Mouse (Mus musculus) right cerebral cortex, postnatal 25 days (tissue): ENCODE data around the gene Tuba3b.

ENCODE experiments used
- DNase-seq: peaks from one replicate; pipeline ENCODE4 v3.0.0; 2022

The Tuba3b gene

DNA sequence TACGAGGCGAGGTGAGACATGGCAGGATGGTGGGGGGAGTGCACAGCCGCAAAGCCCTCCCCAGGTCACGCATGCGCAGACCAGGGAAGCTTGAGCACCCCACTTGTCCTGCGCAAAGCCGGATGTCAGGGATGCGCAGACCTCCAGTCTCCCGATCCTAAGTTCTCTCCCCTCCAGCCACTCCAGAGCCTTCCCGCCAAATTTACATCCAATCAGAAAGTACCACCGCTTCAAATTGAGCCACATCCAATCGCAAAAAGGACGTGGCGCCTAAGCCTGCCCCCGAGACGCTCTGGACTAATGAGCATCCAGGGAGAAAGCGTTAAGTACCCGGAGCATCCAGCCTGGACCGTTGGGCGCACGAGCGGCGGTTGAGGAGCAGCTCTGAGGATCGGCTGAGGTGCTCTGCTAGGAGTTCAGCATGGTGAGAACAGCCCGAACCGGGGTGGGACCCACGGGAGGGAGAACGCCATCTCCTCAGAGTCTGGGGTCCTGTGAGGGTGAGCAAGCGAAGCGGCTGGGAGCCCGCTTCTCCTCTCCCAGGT is at the start of gene Tuba3b:
Gene Tuba3b, plus strand, starts transcription at position 92 of the 545 bp plus-strand sequence.
- no peak for DNase-seq

DNA sequence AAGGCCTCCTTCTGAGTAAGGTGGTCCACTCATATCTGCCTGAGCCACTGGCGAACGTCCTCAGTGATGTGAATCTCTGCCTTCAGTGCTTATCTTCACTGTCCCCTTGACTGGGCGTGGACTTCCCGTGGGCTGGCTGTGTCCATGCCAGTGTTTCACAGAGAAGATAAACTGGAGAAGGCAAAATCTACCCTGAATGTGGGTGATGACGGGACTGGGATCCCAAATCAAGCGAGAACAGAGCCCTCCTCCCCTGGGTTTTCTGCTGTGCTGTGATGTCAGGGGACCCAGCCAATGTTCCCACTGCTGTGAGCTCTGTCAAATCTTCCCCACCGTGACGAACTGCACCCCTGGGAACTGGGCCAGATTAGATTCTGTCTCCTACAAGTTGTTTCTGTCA is 48.3 kb upstream of the Tuba3b start:
- no peak for DNase-seq

DNA sequence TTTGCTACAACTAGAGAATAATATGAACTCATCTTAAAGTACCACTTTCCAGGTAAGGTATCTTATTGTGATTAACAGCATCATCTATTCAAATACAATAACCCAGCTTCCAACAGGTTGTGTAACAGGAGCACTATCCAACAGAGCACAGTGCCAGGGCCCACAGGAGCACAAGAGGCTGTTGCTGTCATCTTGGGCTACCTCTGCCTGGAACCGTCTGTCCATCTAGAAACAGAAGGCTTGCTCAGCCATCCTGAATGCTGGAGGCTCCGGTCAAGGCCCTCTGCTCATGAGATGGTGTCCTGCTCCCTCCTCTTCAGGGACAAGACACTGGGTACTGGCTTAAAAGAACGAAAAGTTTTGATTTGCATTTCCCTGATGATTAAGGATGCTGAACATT is 47.7 kb upstream of the Tuba3b start:
- DNase-seq, result no peak

DNA sequence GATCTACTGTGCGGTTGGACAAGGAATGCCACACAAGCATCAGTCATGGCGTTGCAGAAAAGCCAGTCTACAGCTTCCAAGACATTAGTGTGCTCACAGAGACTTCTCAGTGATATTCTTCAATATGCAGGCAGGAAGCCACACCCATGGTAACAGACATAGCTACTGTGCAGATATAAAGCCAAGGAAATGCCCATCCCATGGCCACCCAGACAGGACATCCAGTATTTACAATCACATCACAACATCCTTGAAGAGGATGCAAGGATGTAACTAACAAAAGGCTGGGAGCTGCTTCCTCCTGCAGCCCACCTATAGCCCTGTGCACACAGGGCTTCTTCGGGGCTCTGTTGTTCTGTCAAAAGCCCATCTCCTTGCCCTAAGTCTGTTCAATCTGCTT is 46.9 kb upstream of the Tuba3b start:
- no peak for DNase-seq

DNA sequence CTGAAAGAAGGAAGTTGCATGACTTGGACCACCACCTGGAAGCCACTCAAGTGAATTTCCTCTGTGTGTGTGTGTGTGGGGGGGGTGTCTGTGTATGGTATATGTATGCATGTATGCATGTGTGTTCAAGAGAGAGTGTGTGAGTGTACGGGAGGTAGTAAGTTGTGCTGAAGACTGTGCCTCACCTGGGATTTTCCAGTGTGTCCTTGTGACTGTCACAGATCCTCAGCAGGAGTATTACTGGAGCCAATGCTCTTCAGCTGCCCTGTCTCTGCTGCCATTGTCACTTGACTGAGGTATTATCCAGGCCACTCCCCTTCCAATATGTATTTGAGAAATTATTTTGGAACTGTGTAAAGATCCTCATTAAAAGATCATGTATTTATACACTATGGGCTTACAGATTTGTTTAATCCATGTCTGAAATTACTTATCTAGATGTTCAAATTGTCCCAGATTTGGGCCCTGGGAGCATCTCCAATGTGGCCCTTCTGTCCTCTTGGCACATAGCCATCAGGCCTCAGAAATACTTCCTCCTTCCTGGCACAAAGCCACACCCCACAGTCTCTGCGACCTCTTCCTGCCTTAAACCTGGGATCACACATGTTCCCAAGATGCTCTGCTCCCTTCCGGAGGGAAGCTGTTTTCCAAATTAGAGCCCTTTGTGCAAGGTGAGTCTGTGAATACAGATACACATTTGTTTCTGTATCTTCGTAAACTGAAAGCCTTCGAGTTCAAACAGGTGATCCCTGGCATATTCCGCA is 42.1 kb upstream of the Tuba3b start:
- no peak for DNase-seq

DNA sequence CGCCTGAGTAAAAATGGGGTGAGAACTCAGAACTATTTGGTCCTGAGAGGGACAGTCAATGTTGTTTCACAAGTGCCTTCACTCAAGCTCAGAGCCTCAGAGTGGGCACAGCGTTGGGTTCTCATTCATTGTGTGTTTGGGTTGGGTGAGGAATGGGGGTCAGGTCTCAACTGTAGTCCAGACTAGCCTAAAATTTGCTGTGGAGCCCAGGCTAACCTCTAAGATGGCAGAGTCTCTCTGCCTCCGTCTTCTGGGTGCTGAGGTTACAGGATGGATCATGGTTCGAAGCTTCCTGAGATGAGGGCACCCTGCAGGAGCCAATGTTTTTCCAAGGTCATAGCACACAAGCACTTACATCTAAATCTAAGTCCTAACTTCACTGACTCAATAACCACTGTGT is 38.8 kb upstream of the Tuba3b start:
- no peak for DNase-seq

DNA sequence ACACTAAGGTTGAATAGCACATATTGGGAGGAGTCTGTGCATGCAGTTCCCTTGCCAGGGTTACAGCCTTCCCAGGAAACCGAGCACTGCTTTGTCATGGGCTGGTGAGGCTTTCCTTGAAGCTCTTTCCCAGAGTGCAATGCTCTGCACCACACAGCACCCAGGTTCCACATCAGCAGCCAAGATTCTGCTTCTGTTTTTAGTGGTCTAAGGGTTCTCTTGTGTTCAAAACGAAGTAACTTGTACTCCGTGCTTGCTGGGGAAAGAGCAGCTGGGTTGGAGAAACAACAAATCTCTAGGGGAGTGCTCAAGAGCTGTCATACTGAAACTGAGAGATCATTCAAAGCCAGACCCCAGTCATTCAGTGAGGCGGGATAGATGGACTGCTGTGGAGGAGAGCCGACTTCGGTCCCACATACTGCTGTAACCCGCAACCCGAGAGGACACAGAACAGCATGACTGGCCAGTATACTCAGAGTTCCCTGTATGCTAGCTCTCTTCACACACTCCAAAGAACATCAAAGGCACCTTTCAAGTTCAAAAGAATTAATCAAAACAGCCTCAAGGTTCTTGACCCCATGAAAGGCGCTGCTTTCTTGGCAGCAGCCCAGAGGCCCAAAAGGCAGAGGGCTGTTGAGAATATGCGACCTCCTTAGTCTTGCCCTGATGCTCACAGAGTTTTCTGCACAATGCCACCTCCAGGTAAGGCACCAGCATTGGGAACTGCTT is 36.9 kb upstream of the Tuba3b start:
- DNase-seq, result no peak

DNA sequence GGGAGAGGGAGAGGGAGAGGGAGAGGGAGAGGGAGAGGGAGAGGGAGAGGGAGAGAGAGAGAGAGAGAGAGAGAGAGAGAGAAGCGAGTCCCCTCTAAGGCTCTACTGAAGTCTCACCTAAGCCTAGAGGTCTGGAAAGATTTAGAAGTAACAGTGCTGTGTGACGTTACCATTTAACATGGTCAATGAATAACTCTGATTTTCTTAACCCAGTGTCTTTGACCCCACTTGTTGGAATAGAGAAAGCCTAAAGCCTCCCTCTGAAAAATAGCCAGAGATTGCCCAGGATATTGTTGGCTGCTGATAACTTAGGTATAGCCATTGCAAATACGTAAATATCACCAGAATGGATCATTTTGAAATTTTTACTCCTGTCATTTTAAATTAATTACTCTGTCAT is 35.8 kb upstream of the Tuba3b start:
- no peak for DNase-seq

DNA sequence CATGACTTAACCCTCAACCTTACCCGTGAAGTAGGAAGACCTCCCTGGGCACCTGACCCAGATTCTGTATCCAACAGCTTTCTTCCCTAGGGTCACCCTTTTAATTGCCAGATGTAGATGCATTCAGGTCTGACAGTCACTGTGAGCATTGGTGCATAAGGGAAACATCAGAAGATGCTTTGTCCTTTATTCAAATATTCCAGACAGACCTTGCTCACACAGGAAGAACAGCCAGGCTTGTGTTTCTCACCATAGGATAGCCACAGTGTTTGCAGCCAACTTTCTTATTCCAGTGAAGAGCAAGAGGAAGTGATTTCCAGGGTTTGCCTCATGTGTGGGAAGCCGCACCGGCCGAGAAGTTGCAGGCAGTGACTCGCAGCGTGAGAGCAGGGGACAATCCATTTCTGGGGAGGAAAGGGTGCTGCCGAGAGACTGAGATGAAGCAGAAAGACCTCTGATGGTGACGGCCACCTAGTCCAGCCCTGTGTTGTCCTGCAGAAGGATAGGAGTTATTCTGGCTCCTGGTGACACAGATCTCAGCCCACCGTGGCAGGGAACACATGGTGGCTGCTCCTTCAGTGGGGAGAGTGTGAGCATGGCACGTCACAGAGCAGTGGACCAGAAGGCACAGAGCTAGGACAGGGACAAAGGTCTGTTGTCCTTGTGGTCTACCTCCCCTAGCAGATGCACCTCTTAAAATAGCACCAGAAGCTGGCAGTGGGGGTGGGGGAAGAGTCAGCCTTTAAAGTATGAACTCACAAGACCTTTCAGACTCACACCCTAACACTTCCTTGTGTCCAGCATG is 34.0 kb upstream of the Tuba3b start:
- no peak for DNase-seq

DNA sequence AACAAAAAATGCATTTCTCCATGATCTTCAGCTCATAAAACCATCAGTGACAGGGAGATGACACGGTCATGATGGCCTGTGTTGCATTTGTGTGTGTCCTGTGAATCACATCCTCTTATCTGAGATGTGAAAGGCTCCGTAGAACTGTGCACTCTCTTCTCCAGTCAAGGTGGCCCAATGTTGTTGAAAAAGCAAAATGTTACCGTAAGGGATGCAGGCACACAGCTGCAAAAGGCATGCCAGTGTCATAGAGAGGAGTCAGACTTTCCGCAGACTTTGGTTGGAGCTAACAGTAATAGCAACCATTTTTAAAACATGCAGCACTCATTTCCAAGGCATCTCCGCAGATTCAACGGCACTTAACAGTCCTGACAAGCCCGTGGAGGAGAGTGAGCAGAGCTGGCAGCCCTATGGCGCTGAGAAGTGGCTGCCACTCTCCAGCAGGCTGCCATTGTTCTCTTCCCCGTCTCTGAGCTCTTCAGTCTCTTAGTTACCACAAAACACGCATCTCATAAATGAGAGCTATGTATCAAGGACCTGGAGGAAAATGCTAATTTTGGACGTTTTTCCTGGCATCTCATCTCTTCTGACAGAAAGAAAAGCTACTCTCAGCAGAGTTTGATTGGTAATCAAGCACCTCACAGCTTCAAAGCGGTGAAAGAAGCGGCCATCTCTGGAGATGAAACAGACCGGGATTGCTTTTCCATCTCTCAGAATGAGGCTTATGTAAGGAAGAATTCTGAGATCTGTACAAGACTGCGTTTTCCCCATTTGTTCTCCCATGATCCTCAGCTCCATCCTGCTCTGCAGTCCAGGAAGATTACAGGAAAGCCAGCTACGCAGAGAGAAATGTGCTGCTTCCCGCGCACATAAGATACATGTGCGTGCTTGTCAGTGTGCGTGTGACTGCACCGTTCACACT is 30.2 kb upstream of the Tuba3b start:
- DNase-seq, result no peak

DNA sequence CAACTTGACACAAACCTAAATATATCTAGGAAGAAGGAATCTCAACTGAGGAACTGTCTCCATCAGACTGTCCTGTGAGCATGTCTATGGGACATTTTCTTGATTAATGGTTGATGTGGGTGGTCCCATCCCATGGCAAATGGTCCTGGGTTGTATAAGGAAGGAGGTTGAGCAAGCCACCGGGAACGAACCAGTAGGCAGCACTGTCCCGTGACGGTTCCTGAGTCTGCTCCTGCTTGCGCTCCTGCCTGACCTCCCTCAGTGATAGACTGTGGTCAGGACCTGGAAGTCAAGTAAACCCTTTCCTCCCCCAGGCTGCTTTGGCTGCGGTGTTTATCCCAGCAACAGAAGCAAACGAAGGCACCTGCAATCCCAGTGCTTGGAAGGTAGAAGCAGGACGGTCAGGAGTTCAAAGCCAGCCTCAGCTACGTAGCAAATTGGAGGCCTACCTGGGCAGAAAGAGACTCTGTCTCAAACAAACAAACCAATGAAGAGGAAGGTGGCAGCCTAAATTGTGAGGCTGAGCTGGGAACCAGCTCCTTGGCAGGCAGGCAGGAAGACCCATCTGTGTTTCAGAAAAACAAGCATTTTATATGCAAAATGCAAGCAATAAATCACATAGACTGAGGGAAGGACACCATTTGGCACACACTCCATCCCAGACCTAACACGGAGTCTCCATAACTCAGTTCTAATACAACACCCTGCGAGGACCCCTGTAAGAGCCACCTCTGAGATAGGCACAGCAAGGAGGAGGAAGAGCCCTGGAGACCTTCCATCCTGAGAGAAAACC is 24.9 kb upstream of the Tuba3b start:
- no peak for DNase-seq

DNA sequence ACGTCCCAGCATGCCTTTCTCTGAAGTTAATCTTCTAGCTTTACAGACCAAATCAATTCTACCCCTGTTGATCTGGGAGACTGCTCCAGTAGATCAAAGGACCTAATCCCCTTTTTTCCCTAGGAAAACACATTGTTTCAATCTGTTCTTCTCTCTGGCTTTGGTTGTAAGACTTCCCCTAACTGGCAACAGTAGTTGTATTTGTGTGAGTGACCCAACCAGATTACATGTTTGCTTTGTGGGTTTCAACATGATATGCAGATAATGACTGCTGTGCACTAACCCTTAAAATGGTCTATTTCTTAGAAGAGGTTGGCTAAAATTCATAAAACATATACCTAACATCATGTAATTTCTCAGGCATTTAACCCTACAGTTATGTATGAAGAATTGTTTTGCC is 24.0 kb upstream of the Tuba3b start:
- no peak for DNase-seq

DNA sequence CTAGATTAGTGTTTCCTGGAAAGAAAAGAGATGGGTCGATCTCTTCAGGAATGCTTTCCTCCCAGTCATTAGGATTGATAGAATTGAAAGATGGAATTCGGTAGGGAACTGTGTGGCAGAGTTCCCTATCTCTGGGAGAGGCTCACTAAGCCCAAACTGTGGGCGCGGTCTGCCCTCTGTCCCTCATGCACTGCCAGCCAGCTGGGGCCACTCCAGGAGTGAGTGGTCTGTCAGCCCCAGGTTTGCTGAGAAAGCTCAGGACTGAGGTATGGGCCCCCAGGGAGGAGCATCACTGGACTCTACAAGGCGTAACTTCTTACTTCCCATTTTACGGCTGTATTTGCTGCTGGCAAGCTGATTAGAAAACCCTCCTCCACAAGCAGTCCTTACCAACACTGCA is 23.5 kb upstream of the Tuba3b start:
- no peak for DNase-seq

DNA sequence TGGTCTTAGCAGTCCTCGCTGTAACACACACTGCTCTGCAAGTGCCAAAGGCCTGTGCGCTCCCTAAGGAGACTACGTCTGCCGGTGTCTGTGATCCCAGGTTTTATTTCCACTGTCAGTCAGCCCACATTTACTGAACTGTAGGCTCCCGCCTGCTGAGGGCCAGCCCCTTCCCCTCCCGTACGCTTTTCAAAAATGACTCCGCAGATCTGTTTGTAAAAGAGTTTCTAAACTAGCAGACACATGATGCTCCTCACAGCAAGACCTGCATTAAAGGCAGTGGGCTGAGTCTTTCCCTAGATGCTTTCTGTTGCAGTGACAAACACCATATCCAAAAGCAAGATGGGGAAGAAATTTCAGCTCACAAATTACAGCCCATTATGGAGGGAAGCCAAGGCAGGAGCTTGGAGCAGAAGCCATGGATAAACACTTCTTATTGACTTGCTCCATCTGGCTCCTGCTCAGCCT is 23.0 kb upstream of the Tuba3b start:
- no peak for DNase-seq

DNA sequence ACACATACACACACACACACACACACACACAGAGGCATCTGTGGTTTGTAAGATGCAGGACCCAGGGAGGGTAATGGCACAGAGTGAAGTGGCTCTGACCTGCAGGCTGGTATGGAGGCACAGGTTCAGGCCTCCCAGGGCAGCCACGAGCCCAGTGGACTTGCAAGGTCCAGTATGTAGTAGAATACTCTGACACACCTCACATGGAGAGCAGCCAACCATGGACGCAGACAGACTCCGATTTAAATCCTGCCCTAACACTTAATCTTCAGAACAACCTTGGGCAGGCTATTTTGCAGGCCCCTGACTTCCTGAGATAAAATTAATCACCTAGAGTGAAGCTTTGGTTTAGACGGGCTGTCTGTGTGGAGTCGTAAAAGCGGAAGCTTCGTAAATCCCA is 21.6 kb upstream of the Tuba3b start:
- no peak for DNase-seq

DNA sequence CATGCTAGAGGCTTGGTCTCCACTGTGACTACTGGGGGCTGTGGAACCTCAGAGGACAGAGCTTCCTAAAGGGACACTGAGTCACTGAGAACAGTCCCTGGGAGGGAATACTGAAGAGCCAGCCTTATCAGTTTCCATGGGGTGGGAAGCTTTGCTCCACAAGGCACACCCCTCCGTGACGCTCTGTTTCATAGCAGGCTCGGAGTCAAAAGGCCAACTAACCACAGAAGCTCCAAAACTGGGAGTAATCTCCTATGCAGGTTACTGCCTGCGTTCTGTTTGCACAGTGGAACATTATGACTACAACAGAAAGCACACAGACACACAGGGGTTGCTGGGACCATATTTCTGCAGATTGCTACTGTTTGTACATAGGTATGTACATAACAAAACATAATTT is 19.7 kb upstream of the Tuba3b start:
- DNase-seq, result no peak

DNA sequence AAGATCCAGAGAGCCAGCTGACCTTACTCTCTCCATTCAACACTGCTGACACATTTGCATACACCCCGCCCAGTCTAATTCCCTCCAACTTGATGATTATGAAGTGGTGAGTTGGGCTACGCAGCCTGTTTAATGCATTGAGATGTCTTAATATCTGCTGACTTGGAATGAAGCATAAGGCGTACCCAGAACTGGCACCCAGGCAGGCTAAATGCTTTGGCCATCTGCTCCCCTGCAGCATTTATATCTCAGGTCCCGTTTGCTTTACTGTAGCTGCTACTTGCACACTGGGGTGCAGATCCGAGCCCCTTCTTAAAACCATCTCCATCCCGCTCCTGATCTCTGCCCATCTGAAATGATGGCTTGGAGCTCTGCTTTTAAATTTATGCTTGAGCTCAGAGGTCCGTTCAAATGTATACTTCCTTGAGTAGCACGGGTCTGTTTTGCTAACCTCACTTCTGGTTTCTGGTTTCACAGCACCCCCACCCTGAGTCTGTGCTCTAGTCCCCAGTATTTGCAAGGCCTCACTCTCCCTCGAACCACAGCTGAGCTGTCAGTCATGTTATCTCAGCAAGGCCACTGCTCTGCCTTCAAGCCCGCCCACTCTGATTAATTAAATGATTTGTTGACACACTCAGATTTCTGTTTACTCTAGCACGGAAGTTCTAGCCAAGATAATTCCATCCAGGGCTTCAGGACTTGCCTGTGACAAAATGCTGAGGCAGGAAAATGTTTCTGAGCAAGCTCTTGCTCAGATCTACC is 16.6 kb upstream of the Tuba3b start:
- DNase-seq, result no peak

DNA sequence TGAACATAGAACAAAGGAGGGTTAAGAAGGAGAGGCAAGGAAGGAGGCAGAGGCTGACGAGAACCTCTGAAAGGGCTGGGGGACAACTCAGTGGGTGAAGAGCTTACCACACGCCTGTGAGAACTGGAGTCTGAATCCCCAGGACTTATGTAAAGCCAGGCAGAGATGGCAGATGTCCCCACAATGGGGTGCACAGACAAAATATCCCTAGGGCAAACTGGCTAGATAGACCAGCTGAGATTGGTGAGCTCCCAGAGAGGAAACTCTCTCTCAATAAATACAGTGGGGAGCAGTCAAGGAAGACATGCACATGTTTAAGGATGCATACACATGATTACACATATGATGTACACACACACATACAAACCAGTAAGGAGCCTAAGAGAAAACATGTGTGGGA is 11.4 kb upstream of the Tuba3b start:
- DNase-seq, result no peak

DNA sequence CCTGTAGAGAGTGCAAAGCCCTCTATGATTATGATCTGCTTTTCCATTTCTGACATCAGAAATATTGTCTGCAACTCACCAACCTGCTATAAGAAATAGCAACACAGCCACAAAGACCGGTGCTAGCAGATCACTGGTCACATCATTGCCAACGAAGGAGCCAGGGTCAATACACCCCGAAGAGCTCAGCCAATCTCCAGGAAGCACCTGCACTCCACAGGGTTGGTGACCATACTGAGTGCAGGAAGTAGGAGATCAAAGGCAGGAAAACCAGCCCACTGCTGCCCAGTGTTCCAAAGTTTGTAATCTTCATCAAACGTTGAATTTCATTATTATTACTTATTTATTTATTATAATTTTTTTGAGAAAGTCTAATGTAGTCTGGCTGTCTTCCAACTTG is 10.9 kb upstream of the Tuba3b start:
- no peak for DNase-seq

DNA sequence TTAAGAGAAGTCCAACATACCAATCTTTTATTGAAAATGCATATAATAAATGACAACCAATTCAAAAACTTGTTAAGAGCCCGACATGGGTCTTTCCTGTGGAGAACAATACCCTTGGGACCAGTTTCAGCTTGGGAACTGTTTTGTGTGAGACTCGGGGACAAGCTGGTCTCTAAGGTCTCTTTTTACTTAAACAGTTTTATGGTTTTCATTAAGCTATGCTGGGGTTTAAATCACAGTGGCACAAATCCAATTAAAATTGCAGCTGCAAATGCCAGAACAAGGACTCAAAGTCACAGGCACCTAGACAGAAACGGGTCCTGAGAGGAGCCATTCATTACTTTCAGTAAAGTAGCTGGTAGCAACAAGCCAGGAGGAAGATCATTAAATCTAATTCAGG is 10.4 kb upstream of the Tuba3b start:
- no peak for DNase-seq

DNA sequence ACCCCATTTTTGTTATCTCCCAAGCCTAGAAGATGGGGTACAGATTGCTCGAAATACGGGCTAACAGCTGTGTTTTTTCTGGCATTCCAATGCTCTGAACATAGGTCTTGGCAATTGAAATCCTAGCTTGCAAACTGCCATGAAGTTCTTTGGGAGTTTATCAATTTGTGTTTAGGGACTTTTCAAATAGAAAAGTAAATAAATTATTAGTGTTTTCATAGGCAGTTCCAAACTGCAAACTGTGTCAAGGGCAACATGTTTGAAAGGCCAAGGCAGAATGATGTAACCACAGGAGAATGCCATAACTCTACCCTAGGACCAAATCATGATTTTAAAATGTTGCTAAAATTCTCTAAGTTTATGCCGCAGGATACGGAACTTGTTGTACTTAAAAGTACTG is 7.8 kb upstream of the Tuba3b start:
- no peak for DNase-seq
